Mouse (Mus musculus) stomach, embryonic 14.5 days (tissue): ENCODE measurements at regions not wholly inside any gene's neighbourhood (a gene's known extent, or its start where the extent isn't known, plus 50 kb on each side); places are given as distances from the start of the nearest gene placed in this dataset.

Experiments
- ATAC-seq: fragments of 200-750 bp; cut with Nextera tagmentation; 2 replicates; pipeline ENCODE4 v1.8.0; 2017; ENCODE audit warnings: low read depth, moderate TSS enrichment; ENCODE audit not compliant: insufficient number of reproducible peaks, insufficient read depth, low FRiP score
- H3K27ac ChIP-seq: fragments of 300-500 bp; sonication (generic); 2 replicates; pipeline ENCODE4 v1.5.1; 2014; ENCODE audit warnings: mild to moderate bottlenecking, low read length, moderate library complexity, mixed read lengths
- H3K27me3 ChIP-seq: fragments of 300-500 bp; sonication (generic); 2 replicates; pipeline ENCODE4 v1.6.1; 2014; ENCODE audit warnings: low read length, control low read depth, mixed read lengths; ENCODE audit not compliant: control insufficient read depth, insufficient read depth
- H3K36me3 ChIP-seq: fragments of 300-500 bp; sonication (generic); 2 replicates; pipeline ENCODE4 v1.6.1; 2014; ENCODE audit warnings: mild to moderate bottlenecking, control low read depth, low read length, moderate library complexity, mixed read lengths; ENCODE audit not compliant: control insufficient read depth, insufficient read depth
- H3K4me1 ChIP-seq: fragments of 300-500 bp; sonication (generic); 2 replicates; pipeline ENCODE4 v1.6.1; 2014; ENCODE audit warnings: low read length, control low read depth, mixed read lengths; ENCODE audit not compliant: control insufficient read depth, insufficient read depth
- H3K4me2 ChIP-seq: fragments of 300-500 bp; sonication (generic); replicated peaks from 2 replicates; pipeline ENCODE4 v1.6.1; 2014; ENCODE audit warnings: low read depth, low read length, control low read depth
- H3K4me3 ChIP-seq: fragments of 300-500 bp; sonication (generic); 2 replicates; pipeline ENCODE4 v1.5.1; 2014; ENCODE audit warnings: low read depth, low read length, control low read depth
- H3K9ac ChIP-seq: fragments of 300-500 bp; sonication (generic); replicated peaks from 2 replicates; pipeline ENCODE4 v1.6.1; 2014; ENCODE audit warnings: low read depth, mild to moderate bottlenecking, control low read depth, low read length, moderate library complexity, mixed read lengths
- H3K9me3 ChIP-seq: fragments of 300-500 bp; sonication (generic); 2 replicates; pipeline ENCODE4 v1.6.1; 2016; ENCODE audit warnings: low read depth, low read length, control low read depth; ENCODE audit not compliant: control insufficient read depth
- WGBS: fragments of 180-500 bp; shearing (Covaris S2); extraction: QIAGEN DNeasy Blood & Tissue Kit; methylation state at CpG from one replicate; pipeline ENCODE4 v1.1.7; 2014; 5-methylcytosine and 5-hydroxymethylcytosine counted together

GRCm38 (mm10) chr17:4935268-4935667, 58.9 kb upstream of the Arid1b start:
- Histone ChIP-seq H3K4me2 (no peak overlapping the region), H3K9ac (no peak overlapping the region), H3K4me1 (no peaks in the 10 kb centered on the region), H3K27me3 (no peaks in the 10 kb centered on the region), H3K9me3 (no peaks in the 10 kb centered on the region; the same call in 1 of the 2 replicates), H3K4me3 (no peak overlapping the region), H3K27ac (no peak overlapping the region), H3K36me3 (no peaks in the 10 kb centered on the region)
- 87% methylated on average over 5 of the region's 5 CpGs for WGBS
- ATAC-seq, result no peak

- Histone ChIP-seq H3K4me1 (no peaks in the 10 kb centered on the region), H3K9me3 (no peaks in the 10 kb centered on the region), H3K4me3 (no peak overlapping the region), H3K4me2 (no peak overlapping the region), H3K9ac (no peak overlapping the region), H3K27me3 (no peaks in the 10 kb centered on the region), H3K36me3 (no peaks in the 10 kb centered on the region), H3K27ac (no peak overlapping the region)
- WGBS, result 69% methylated on average over 9 of the region's 9 CpGs
- ATAC-seq, result no peak
Observed at GRCm38 (mm10) chr17:4940589-4940988, 53.5 kb upstream of the Arid1b start.

DNA sequence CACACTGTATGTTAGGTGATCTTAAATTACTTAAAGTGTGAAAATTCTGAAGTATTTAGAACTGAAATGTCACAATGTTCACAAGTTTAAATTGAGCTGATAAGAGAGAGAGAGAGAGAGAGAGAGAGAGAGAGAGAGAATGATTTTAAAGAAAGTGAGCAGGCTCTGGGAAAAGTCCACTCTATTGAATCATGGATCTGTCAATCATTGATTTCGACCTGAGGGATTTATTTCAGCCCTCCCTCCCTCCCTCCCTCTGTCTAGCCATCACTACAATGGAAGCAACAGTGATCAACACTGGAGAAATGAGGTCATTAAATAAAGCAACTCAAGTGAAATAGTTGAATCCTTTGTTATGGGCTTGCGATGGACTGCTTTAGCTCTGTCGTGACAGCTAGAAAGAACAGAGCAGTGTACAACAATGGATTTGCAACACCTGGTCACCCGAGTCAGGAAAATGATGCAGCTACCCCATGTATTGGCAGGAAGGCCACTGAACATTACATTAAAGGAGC, 52.8 kb upstream of the Arid1b start:
- ATAC-seq, result no peak
- no peak overlapping the region for H3K4me2 ChIP-seq
- H3K9ac ChIP-seq, result no peak overlapping the region
- H3K4me1 ChIP-seq, result peaks cover 5% of the 10 kb centered on the region; the same call in 1 of the 2 replicates
- no peaks in the 10 kb centered on the region for H3K27me3 ChIP-seq
- no peaks in the 10 kb centered on the region for H3K36me3 ChIP-seq
- no peak overlapping the region for H3K27ac ChIP-seq
- no peaks in the 10 kb centered on the region for H3K9me3 ChIP-seq
- WGBS, result 67% methylated on average over 4 of the region's 4 CpGs
- no peak overlapping the region for H3K4me3 ChIP-seq

GRCm38 (mm10) chr17:4942868-4943267, 51.3 kb upstream of the Arid1b start:
- Histone ChIP-seq H3K4me3 (no peak overlapping the region), H3K9ac (no peak overlapping the region), H3K4me1 (peaks cover 12% of the 10 kb centered on the region), H3K27ac (no peak overlapping the region), H3K9me3 (no peaks in the 10 kb centered on the region), H3K27me3 (no peaks in the 10 kb centered on the region), H3K36me3 (no peaks in the 10 kb centered on the region), H3K4me2 (no peak overlapping the region)
- 90% methylated on average over 7 of the region's 7 CpGs for WGBS
- ATAC-seq, result no peak
